Mouse (Mus musculus) heart, embryonic 15.5 days (tissue): ENCODE measurements around the gene Tcf21. TPM values are rescaled to one million over a fixed set of nuclear protein-coding genes. Genes with fewer than 3 reads are reported as not detected.

Experiments used
- ATAC-seq: fragments of 200-750 bp; cut with Nextera tagmentation; replicated peaks from 2 replicates; pipeline ENCODE4 v1.8.0; 2017; ENCODE audit warnings: low read depth, moderate TSS enrichment; ENCODE audit not compliant: insufficient number of reproducible peaks, insufficient read depth, low FRiP score
- H3K27ac ChIP-seq: fragments of 300-500 bp; sonication (generic); 2 replicates; pipeline ENCODE4 v1.5.1; 2015; ENCODE audit warnings: mild to moderate bottlenecking, inconsistent platforms
- H3K27me3 ChIP-seq: fragments of 300-500 bp; sonication (generic); 2 replicates; pipeline ENCODE4 v1.6.1; 2015; ENCODE audit warnings: inconsistent platforms
- H3K36me3 ChIP-seq: fragments of 300-500 bp; sonication (generic); 2 replicates; pipeline ENCODE4 v1.6.1; 2015; ENCODE audit warnings: mild to moderate bottlenecking, inconsistent platforms
- H3K4me1 ChIP-seq: fragments of 300-500 bp; sonication (generic); replicated peaks from 2 replicates; pipeline ENCODE4 v1.6.1; 2015; ENCODE audit warnings: inconsistent platforms
- H3K4me2 ChIP-seq: fragments of 300-500 bp; sonication (generic); 2 replicates; pipeline ENCODE4 v1.6.1; 2015; ENCODE audit warnings: inconsistent platforms, mild to moderate bottlenecking, moderate library complexity
- H3K4me3 ChIP-seq: fragments of 300-500 bp; sonication (generic); 2 replicates; pipeline ENCODE4 v1.5.1; 2015; ENCODE audit warnings: mild to moderate bottlenecking, inconsistent platforms
- H3K9ac ChIP-seq: fragments of 300-500 bp; sonication (generic); 2 replicates; pipeline ENCODE4 v1.6.1; 2015; ENCODE audit warnings: mild to moderate bottlenecking, inconsistent platforms
- H3K9me3 ChIP-seq: fragments of 300-500 bp; sonication (generic); replicated peaks from 2 replicates; pipeline ENCODE4 v1.6.1; 2016; ENCODE audit warnings: inconsistent platforms
- WGBS: fragments of 180-500 bp; shearing (Covaris S2); methylation state at CpG from one replicate; pipeline ENCODE4 v1.1.7; 2015; ENCODE audit warnings: mixed read lengths; 5-methylcytosine and 5-hydroxymethylcytosine counted together
- polyA plus RNA-seq: library from polyadenylated mRNA; unstranded; fragments of >200 nt; fragmentation: Nextera tagmentation; extraction: Ambion mirVana; gene quantifications from 2 replicates; pipeline ENCODE4 v1.2.1, GENCODE M21; 2015

Gene Tcf21
- polyA plus RNA-seq, 1 experiment from 2014 or later = 57.9 TPM

GRCm38 (mm10) chr10:22814771-22815170, 5.2 kb downstream of the Tcf21 start:
- H3K36me3 ChIP-seq = no peaks in the 10 kb centered on the region
- peak overlapping the region; percentile 51; the same call in 1 of the 2 replicates for H3K4me2 ChIP-seq
- peaks cover 71% of the 10 kb centered on the region for H3K27me3 ChIP-seq
- peak overlapping the region; percentile 66 for H3K27ac ChIP-seq
- 0% methylated on average over 2 of the region's 2 CpGs for WGBS
- no peak for ATAC-seq
- H3K9ac ChIP-seq = no peak overlapping the region
- peak overlapping the region; percentile 22 for H3K4me3 ChIP-seq
- peaks cover 25% of the 10 kb centered on the region for H3K4me1 ChIP-seq
- no peaks in the 10 kb centered on the region for H3K9me3 ChIP-seq

GRCm38 (mm10) chr10:22814294-22814693, 5.7 kb downstream of the Tcf21 start:
- H3K4me3 ChIP-seq = no peak overlapping the region
- 4% methylated on average over 4 of the region's 8 CpGs for WGBS
- H3K27ac ChIP-seq = no peak overlapping the region
- no peaks in the 10 kb centered on the region for H3K9me3 ChIP-seq
- no peak for ATAC-seq
- H3K4me2 ChIP-seq = peak overlapping the region; percentile 56
- H3K27me3 ChIP-seq = peaks cover 66% of the 10 kb centered on the region
- H3K36me3 ChIP-seq = no peaks in the 10 kb centered on the region
- no peak overlapping the region for H3K9ac ChIP-seq
- peaks cover 20% of the 10 kb centered on the region for H3K4me1 ChIP-seq

GRCm38 (mm10) chr10:22813317-22813960, 6.5 kb downstream of the Tcf21 start:
- no peak for ATAC-seq
- peaks cover 15% of the 10 kb centered on the region; the same call in 1 of the 2 replicates for H3K4me1 ChIP-seq
- H3K36me3 ChIP-seq = no peaks in the 10 kb centered on the region
- H3K4me3 ChIP-seq = peak overlapping the region; percentile 37
- peaks cover 61% of the 10 kb centered on the region for H3K27me3 ChIP-seq
- no peaks in the 10 kb centered on the region for H3K9me3 ChIP-seq
- 1% methylated on average over 18 of the region's 18 CpGs for WGBS
- no peak overlapping the region for H3K27ac ChIP-seq
- no peak overlapping the region for H3K9ac ChIP-seq
- peak overlapping the region; percentile 56 for H3K4me2 ChIP-seq

- WGBS = 22% methylated on average over 12 of the region's 12 CpGs
- Histone ChIP-seq H3K27ac (no peak overlapping the region), H3K27me3 (peaks cover 52% of the 10 kb centered on the region), H3K4me2 (0 out of 2 replicates have a peak overlapping the region, but pooled peaks have one; percentile 11), H3K9ac (no peak overlapping the region), H3K4me1 (peaks cover 15% of the 10 kb centered on the region; the same call in 1 of the 2 replicates), H3K9me3 (no peaks in the 10 kb centered on the region), H3K4me3 (no peak overlapping the region), H3K36me3 (no peaks in the 10 kb centered on the region)
- ATAC-seq = no peak
These were observed 8.1 kb downstream of the Tcf21 start for GRCm38 (mm10) chr10:22811921-22812320.

- WGBS = 46% methylated on average over 3 of the region's 3 CpGs
- H3K4me2 ChIP-seq = no peak overlapping the region
- no peak for ATAC-seq
These were observed 37.3 kb downstream of the Tcf21 start for GRCm38 (mm10) chr10:22782684-22783083.

GRCm38 (mm10) chr10:22781466-22781865, 38.5 kb downstream of the Tcf21 start:
- no peak overlapping the region for H3K4me3 ChIP-seq
- no peaks in the 10 kb centered on the region for H3K27me3 ChIP-seq
- H3K27ac ChIP-seq = no peak overlapping the region
- H3K4me2 ChIP-seq = no peak overlapping the region
- H3K9me3 ChIP-seq = no peaks in the 10 kb centered on the region
- WGBS = 34% methylated on average over 4 of the region's 4 CpGs
- no peaks in the 10 kb centered on the region for H3K36me3 ChIP-seq
- no peak for ATAC-seq
- H3K9ac ChIP-seq = no peak overlapping the region
- H3K4me1 ChIP-seq = no peaks in the 10 kb centered on the region

More at GRCm38 (mm10) chr10:22782684-22783083, 37.3 kb downstream of the Tcf21 start:
- no peak overlapping the region for H3K4me3 ChIP-seq
- H3K27ac ChIP-seq = no peak overlapping the region
- H3K4me1 ChIP-seq = no peaks in the 10 kb centered on the region
- no peak overlapping the region for H3K9ac ChIP-seq
- no peaks in the 10 kb centered on the region for H3K36me3 ChIP-seq
- no peaks in the 10 kb centered on the region for H3K27me3 ChIP-seq
- H3K9me3 ChIP-seq = no peaks in the 10 kb centered on the region

GRCm38 (mm10) chr10:22777939-22778338, 42.0 kb downstream of the Tcf21 start:
- no peak overlapping the region for H3K4me2 ChIP-seq
- no peaks in the 10 kb centered on the region for H3K36me3 ChIP-seq
- H3K27me3 ChIP-seq = no peaks in the 10 kb centered on the region
- H3K9ac ChIP-seq = no peak overlapping the region
- WGBS = 13% methylated on average over 5 of the region's 5 CpGs
- no peak for ATAC-seq
- H3K27ac ChIP-seq = no peak overlapping the region
- H3K4me3 ChIP-seq = no peak overlapping the region
- H3K4me1 ChIP-seq = no peaks in the 10 kb centered on the region
- H3K9me3 ChIP-seq = no peaks in the 10 kb centered on the region

GRCm38 (mm10) chr10:22776007-22776698, 43.8 kb downstream of the Tcf21 start:
- ATAC-seq = no peak
- no peak overlapping the region for H3K9ac ChIP-seq

GRCm38 (mm10) chr10:22775456-22775855, 44.5 kb downstream of the Tcf21 start:
- Histone ChIP-seq H3K4me1 (no peaks in the 10 kb centered on the region), H3K27ac (no peak overlapping the region), H3K4me3 (no peak overlapping the region), H3K27me3 (no peaks in the 10 kb centered on the region), H3K9me3 (no peaks in the 10 kb centered on the region), H3K36me3 (no peaks in the 10 kb centered on the region), H3K4me2 (no peak overlapping the region), H3K9ac (no peak overlapping the region)
- ATAC-seq = no peak
- WGBS = 77% methylated on average over 2 of the region's 2 CpGs

More at GRCm38 (mm10) chr10:22776007-22776698, 43.8 kb downstream of the Tcf21 start:
- Histone ChIP-seq H3K4me3 (no peak overlapping the region), H3K27me3 (no peaks in the 10 kb centered on the region), H3K4me2 (no peak overlapping the region), H3K9me3 (no peaks in the 10 kb centered on the region), H3K27ac (no peak overlapping the region), H3K4me1 (no peaks in the 10 kb centered on the region), H3K36me3 (no peaks in the 10 kb centered on the region)
- WGBS = 15% methylated on average over 7 of the region's 7 CpGs

GRCm38 (mm10) chr10:22774626-22775025, 45.3 kb downstream of the Tcf21 start:
- H3K4me1 ChIP-seq = no peaks in the 10 kb centered on the region
- no peak overlapping the region for H3K9ac ChIP-seq
- no peaks in the 10 kb centered on the region for H3K27me3 ChIP-seq
- no peak overlapping the region for H3K4me3 ChIP-seq
- WGBS = 80% methylated on average over 3 of the region's 3 CpGs
- H3K9me3 ChIP-seq = no peaks in the 10 kb centered on the region
- no peaks in the 10 kb centered on the region for H3K36me3 ChIP-seq
- no peak for ATAC-seq
- no peak overlapping the region for H3K27ac ChIP-seq
- H3K4me2 ChIP-seq = no peak overlapping the region
